16 mouse cellular contexts compared by ENCODE assay signal in genomic region chr1:183686056-183686455, GRCm38 (mm10).
"Had no signal": no experiment of that assay in that cellular context is flagged by ENCODE, and none has a peak within 500 bp of the region (broad histone marks: within the 10 kb centered on the region; RNA-seq: fewer than 3 reads in every experiment).

No protein-coding gene starts in this region.

- H3K27ac ChIP-seq: limb, embryonic 15.5 days; liver, embryonic 14.5 days; midbrain, embryonic 10.5 days; midbrain, embryonic 13.5 days had no signal

- H3K9ac ChIP-seq: limb, embryonic 15.5 days; liver, embryonic 14.5 days; liver, postnatal 0 days; midbrain, embryonic 13.5 days had no signal

- H3K4me3 ChIP-seq: limb, embryonic 15.5 days; megakaryocyte, embryonic 14.5 days; midbrain, embryonic 10.5 days; midbrain, embryonic 13.5 days; myocyte had no signal

- DNase-seq: kidney, adult 18-20 months; kidney, adult 9 months; kidney, postnatal 14 days; kidney, postnatal 4 days; liver, postnatal 0 days; thymus, adult 18-20 months; thymus, postnatal 36 days had no signal

- ATAC-seq: intestine, embryonic 16.5 days; liver, postnatal 0 days; midbrain, embryonic 13.5 days; midbrain, embryonic 16.5 days had no signal

- H3K27me3 ChIP-seq: limb, embryonic 15.5 days; megakaryocyte, embryonic 14.5 days; midbrain, embryonic 13.5 days had no signal

- H3K4me2 ChIP-seq: limb, embryonic 15.5 days; liver, embryonic 11.5 days; midbrain, embryonic 13.5 days had no signal

- H3K4me1 ChIP-seq: limb, embryonic 15.5 days; megakaryocyte, embryonic 14.5 days; midbrain, embryonic 10.5 days; midbrain, embryonic 13.5 days had no signal

- H3K9me3 ChIP-seq: limb, embryonic 15.5 days; midbrain, embryonic 10.5 days; midbrain, embryonic 13.5 days had no signal

- H3K36me3 ChIP-seq: limb, embryonic 15.5 days; midbrain, embryonic 10.5 days; midbrain, embryonic 13.5 days had no signal
